Mouse (Mus musculus): ENCODE measurements around the gene Tmem175. TPM values are rescaled to one million over a fixed set of nuclear protein-coding genes. Genes with fewer than 3 reads are reported as not detected.

Tmem175 gene
- polyA plus RNA-seq, 1 experiment from 2014 or later: 27.9 TPM

- no peak overlapping the region for H3K4me2 ChIP-seq
- no peaks in the 10 kb centered on the region for H3K27me3 ChIP-seq
- WGBS: 93% methylated on average over 15 of the region's 15 CpGs
- H3K9me3 ChIP-seq: no peaks in the 10 kb centered on the region
- no peak for ATAC-seq (ENCODE audit: insufficient number of reproducible peaks, low FRiP score, low TSS enrichment, low read depth)
- no peak overlapping the region for H3K4me3 ChIP-seq
- peaks cover 20% of the 10 kb centered on the region for H3K4me1 ChIP-seq
- no peak overlapping the region for H3K9ac ChIP-seq
- peaks cover 65% of the 10 kb centered on the region for H3K36me3 ChIP-seq
- H3K27ac ChIP-seq: no peak overlapping the region
These were observed 26.5 kb downstream of the Tmem175 start for GRCm38 (mm10) chr5:108655891-108656650.

- no peak overlapping the region for H3K4me3 ChIP-seq
- 77% methylated on average over 5 of the region's 5 CpGs for WGBS
- no peaks in the 10 kb centered on the region for H3K9me3 ChIP-seq
- H3K27ac ChIP-seq: no peak overlapping the region
- H3K4me1 ChIP-seq: peaks cover 21% of the 10 kb centered on the region
- H3K9ac ChIP-seq: no peak overlapping the region
- no peak overlapping the region for H3K4me2 ChIP-seq
- no peak for ATAC-seq (ENCODE audit: insufficient number of reproducible peaks, low FRiP score, low TSS enrichment, low read depth)
- H3K27me3 ChIP-seq: no peaks in the 10 kb centered on the region
- peaks cover 56% of the 10 kb centered on the region for H3K36me3 ChIP-seq
These were observed 27.8 kb downstream of the Tmem175 start for GRCm38 (mm10) chr5:108657406-108657805.

DNA sequence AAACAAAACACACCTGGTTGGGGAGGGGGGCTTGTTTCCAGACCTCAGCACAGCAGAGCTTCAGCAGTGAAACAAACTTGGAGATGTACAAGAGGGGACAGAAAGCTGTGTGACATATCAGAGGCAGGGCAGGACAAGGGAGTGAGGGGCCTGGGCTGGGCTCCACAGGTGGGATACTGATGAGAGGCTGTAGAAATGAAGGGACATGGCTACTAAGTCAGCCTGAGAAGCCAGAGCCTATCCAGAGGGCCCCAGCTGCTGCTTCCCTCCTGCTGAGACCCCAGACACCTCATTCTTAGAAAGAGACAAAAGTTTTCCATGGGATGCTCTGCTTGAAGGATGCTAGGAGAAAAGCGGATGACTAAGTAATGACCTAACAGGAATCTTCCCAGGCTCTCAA, 29.0 kb downstream of the Tmem175 start:
- H3K9ac ChIP-seq: no peak overlapping the region
- WGBS: 77% methylated on average over 1 of the region's 1 CpGs

GRCm38 (mm10) chr5:108659698-108660631, 30.4 kb downstream of the Tmem175 start, which contains the start of gene Idua:
Idua (plus strand) TSS chr5:108660331.
- peaks cover 21% of the 10 kb centered on the region for H3K4me1 ChIP-seq
- no peaks in the 10 kb centered on the region; the same call in 1 of the 2 replicates for H3K27me3 ChIP-seq
- peak within 1 kb of the TSS; percentile 51; the same call in 1 of the 2 replicates for H3K27ac ChIP-seq
- peak within 1 kb of the TSS; percentile 83 for H3K4me2 ChIP-seq
- H3K36me3 ChIP-seq: peaks cover 30% of the 10 kb centered on the region
- peak within 1 kb of the TSS; percentile 69 for H3K9ac ChIP-seq
- no peaks in the 10 kb centered on the region for H3K9me3 ChIP-seq
- 9% methylated on average over 24 of the region's 24 CpGs for WGBS
- H3K4me3 ChIP-seq: peak within 1 kb of the TSS; percentile 63
- peak; percentile 12; the same call in 1 of the 2 replicates for ATAC-seq (ENCODE audit: insufficient number of reproducible peaks, low FRiP score, low TSS enrichment, low read depth)

More for the DNA sequence above, 29.0 kb downstream of the Tmem175 start:
- ATAC-seq (ENCODE audit: insufficient number of reproducible peaks, low FRiP score, low TSS enrichment, low read depth): no peak
- Histone ChIP-seq H3K4me3 (no peak overlapping the region), H3K27ac (no peak overlapping the region), H3K27me3 (no peaks in the 10 kb centered on the region), H3K36me3 (peaks cover 44% of the 10 kb centered on the region), H3K9me3 (no peaks in the 10 kb centered on the region), H3K4me2 (no peak overlapping the region), H3K4me1 (peaks cover 21% of the 10 kb centered on the region)

- peak; percentile 93 for ATAC-seq (ENCODE audit: insufficient number of reproducible peaks, low FRiP score, low TSS enrichment, low read depth)
- Histone ChIP-seq H3K9me3 (no peaks in the 10 kb centered on the region), H3K4me3 (peak overlapping the region; percentile 63), H3K9ac (peak overlapping the region; percentile 69), H3K36me3 (peaks cover 22% of the 10 kb centered on the region), H3K4me2 (peak overlapping the region; percentile 83), H3K27me3 (no peaks in the 10 kb centered on the region; the same call in 1 of the 2 replicates), H3K27ac (peak overlapping the region; percentile 51; the same call in 1 of the 2 replicates), H3K4me1 (peaks cover 21% of the 10 kb centered on the region)
- WGBS: 16% methylated on average over 36 of the region's 36 CpGs
These were observed 31.2 kb downstream of the Tmem175 start for GRCm38 (mm10) chr5:108660632-108661268.

DNA sequence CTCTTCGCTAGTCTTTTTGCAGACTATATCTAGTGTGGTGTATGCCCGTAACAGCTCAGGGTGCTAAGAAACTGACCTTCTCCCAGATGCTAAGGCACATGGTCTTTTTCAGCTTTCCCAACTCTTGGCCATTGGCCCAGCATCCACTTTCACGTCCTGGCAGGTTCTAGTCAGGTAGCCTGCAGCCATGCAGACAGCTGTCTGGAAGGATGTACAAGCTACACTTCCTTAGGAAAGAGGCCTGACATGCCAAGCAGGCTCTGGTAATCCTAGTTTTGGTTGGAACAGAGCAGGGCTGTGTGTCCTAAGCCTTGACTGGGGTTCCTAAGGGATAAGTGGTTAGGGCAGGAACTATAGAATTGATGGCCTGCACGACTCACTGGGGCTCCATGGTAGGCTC, 33.2 kb downstream of the Tmem175 start:
- Histone ChIP-seq H3K9me3 (no peaks in the 10 kb centered on the region), H3K27me3 (no peaks in the 10 kb centered on the region; the same call in 1 of the 2 replicates), H3K4me2 (no peak overlapping the region), H3K4me1 (peaks cover 21% of the 10 kb centered on the region), H3K27ac (no peak overlapping the region), H3K9ac (no peak overlapping the region), H3K4me3 (no peak overlapping the region), H3K36me3 (0 out of 2 replicates have a peak, but pooled peaks cover 3% of the 10 kb centered on the region)
- 77% methylated on average over 4 of the region's 4 CpGs for WGBS
- no peak for ATAC-seq (ENCODE audit: insufficient number of reproducible peaks, low FRiP score, low TSS enrichment, low read depth)

DNA sequence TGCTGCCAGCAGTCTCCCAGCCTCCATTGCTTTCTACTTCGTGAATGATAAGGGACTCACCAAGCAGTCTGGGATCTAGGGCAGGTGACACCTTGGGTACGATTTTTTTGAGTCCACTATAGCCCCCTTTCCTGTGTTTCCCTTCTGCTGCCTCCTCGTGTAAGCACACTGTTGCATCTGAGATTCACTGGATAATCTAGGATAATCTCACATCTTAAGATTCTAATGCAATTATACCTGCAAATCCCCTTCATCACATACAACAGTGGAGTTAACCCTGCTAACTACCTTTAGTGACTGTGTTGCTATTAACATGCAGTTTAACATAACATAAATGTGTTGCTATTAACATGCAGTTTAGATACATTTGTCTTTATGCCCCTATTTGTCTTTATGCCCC, 35.5 kb downstream of the Tmem175 start:
- no peak for ATAC-seq (ENCODE audit: insufficient number of reproducible peaks, low FRiP score, low TSS enrichment, low read depth)
- 40% methylated on average over 3 of the region's 3 CpGs for WGBS

DNA sequence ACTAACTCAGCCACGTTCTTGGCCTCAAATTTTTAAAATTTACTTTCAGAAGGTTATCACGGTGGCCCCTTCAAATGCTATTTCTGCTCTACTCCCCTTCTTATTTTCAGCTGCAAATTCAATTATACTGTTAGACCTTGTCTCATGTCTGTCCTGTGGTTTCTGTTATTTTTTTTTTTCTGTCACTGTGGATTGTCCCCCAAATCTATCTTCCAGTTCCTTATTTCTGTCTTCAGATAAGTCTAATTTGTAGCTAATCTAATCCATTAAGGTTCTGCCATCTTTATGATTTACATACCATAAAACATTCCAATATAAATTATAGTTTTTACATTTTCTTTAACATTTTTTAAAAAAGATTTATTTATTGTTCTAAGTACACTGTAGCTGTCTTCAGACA, 37.8 kb downstream of the Tmem175 start:
- Histone ChIP-seq H3K36me3 (peaks cover 12% of the 10 kb centered on the region), H3K4me2 (no peak overlapping the region), H3K9ac (no peak overlapping the region), H3K4me3 (no peak overlapping the region), H3K9me3 (no peaks in the 10 kb centered on the region), H3K4me1 (peaks cover 20% of the 10 kb centered on the region), H3K27ac (no peak overlapping the region), H3K27me3 (no peaks in the 10 kb centered on the region; the same call in 1 of the 2 replicates)
- WGBS: 74% methylated on average over 2 of the region's 2 CpGs
- no peak for ATAC-seq (ENCODE audit: insufficient number of reproducible peaks, low FRiP score, low TSS enrichment, low read depth)

More for the DNA sequence above, 35.5 kb downstream of the Tmem175 start:
- no peaks in the 10 kb centered on the region for H3K36me3 ChIP-seq
- no peak overlapping the region for H3K9ac ChIP-seq
- H3K4me2 ChIP-seq: no peak overlapping the region
- no peaks in the 10 kb centered on the region for H3K9me3 ChIP-seq
- H3K4me3 ChIP-seq: no peak overlapping the region
- peaks cover 17% of the 10 kb centered on the region for H3K4me1 ChIP-seq
- H3K27ac ChIP-seq: no peak overlapping the region
- no peaks in the 10 kb centered on the region; the same call in 1 of the 2 replicates for H3K27me3 ChIP-seq

DNA sequence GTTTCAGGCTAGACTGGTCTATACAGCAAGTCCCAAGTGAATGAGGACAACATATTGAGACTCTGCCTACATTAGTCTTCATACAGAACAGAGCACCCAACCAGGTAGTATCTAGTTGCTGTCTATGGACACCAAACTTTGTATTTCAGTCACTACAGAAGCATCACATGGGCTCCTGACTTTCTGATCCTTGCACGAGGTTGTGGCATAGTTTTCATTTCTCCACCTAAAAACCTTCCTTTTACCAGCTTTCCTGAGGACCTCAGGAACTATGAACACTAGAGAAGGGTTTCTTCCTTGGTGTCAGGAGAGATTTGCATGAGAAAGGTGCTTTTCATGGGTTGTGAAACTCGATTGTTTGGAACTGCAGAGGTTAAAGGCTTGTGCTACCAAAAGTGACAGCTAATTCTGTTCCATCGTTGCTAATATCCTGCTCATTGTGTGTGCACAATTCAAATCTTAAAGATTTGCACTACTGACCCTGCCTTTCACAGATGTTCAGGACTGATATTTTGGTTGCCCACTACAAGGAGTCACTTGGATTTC, 38.9 kb downstream of the Tmem175 start:
- Histone ChIP-seq H3K36me3 (peaks cover 21% of the 10 kb centered on the region), H3K9ac (no peak overlapping the region), H3K4me2 (peak overlapping the region; percentile 68), H3K9me3 (no peaks in the 10 kb centered on the region), H3K27me3 (no peaks in the 10 kb centered on the region; the same call in 1 of the 2 replicates), H3K4me3 (peak overlapping the region; percentile 51), H3K4me1 (peaks cover 20% of the 10 kb centered on the region), H3K27ac (peak overlapping the region; percentile 90)
- 8% methylated on average over 3 of the region's 3 CpGs for whole genome bisulfite sequencing
- no peak for ATAC-seq (ENCODE audit: insufficient number of reproducible peaks, low FRiP score, low TSS enrichment, low read depth)

- Histone ChIP-seq H3K4me2 (peak within 1 kb of the TSS; percentile 68), H3K27me3 (no peaks in the 10 kb centered on the region; the same call in 1 of the 2 replicates), H3K27ac (peak within 1 kb of the TSS; percentile 90), H3K9me3 (no peaks in the 10 kb centered on the region), H3K9ac (peak within 1 kb of the TSS; percentile 55), H3K4me3 (peak within 1 kb of the TSS; percentile 51), H3K4me1 (peaks cover 20% of the 10 kb centered on the region), H3K36me3 (peaks cover 28% of the 10 kb centered on the region)
- peak; percentile 84 for ATAC-seq (ENCODE audit: insufficient number of reproducible peaks, low FRiP score, low TSS enrichment, low read depth)
- WGBS: 5% methylated on average over 43 of the region's 43 CpGs
These were observed 39.7 kb downstream of the Tmem175 start, which contains the start of gene Dgkq for GRCm38 (mm10) chr5:108668977-108669936. Dgkq (minus strand) TSS chr5:108669672.

Measured in limb, embryonic 15.5 days (tissue).